Mouse (Mus musculus): ENCODE measurements around the gene Gstm2.

GRCm38 (mm10) chr3:107983771-107984170 lies 2.5 kb downstream of the Gstm2 start:
- TF ChIP-seq CTCF (conservative IDR thresholded peaks at IDR 0.05 in 1 of 2, IDR thresholded peaks at IDR 0.05 in 1 of 2; ENCODE audit: low read depth in 2 of 2, low read length in 2 of 2) (no peak), POLR2A (IDR thresholded peaks at IDR 0.05; ENCODE audit: low read depth, low read length) (no peak), KAT2A (IDR thresholded peaks at IDR 0.05; ENCODE audit: insufficient replicate concordance, low read length) (no peak), EP300 (IDR thresholded peaks at IDR 0.05; ENCODE audit: low read length) (no peak), MAX (IDR thresholded peaks at IDR 0.05; ENCODE audit: low read length) (no peak), USF1 (IDR thresholded peaks at IDR 0.05; ENCODE audit: low read depth, low read length) (no peak), CHD1 (IDR thresholded peaks at IDR 0.05; ENCODE audit: low read depth, low read length) (no peak), MXI1 (IDR thresholded peaks at IDR 0.05; ENCODE audit: low read depth, low read length) (no peak), NELFE (IDR thresholded peaks at IDR 0.05; ENCODE audit: low read depth, low read length) (no peak), TBP (conservative IDR thresholded peaks at IDR 0.05; ENCODE audit: low read depth, low read length) (no peak), JUN (IDR thresholded peaks at IDR 0.05; ENCODE audit: insufficient read depth, low read depth, low read length) (no peak), MAZ (IDR thresholded peaks at IDR 0.05; ENCODE audit: low read depth, low read length) (no peak)
